Mouse (Mus musculus) lung, embryonic 14.5 days (tissue): ENCODE measurements around the gene Fam241b. TPM values are rescaled to one million over a fixed set of nuclear protein-coding genes. Genes with fewer than 3 reads are reported as not detected.

Experiments used
- ATAC-seq: fragments of 200-750 bp; cut with Nextera tagmentation; 2 replicates; pipeline ENCODE4 v1.8.0; 2017; ENCODE audit warnings: mild to moderate bottlenecking, moderate TSS enrichment, moderate library complexity; ENCODE audit not compliant: insufficient read depth
- DNase-seq: peaks from one replicate; pipeline ENCODE4 v3.0.0-alpha.2; 2015
- H3K27ac ChIP-seq: fragments of 300-500 bp; sonication (generic); 2 replicates; pipeline ENCODE4 v1.5.1; 2014; ENCODE audit warnings: low read depth, mild to moderate bottlenecking, moderate library complexity
- H3K27me3 ChIP-seq: fragments of 300-500 bp; sonication (generic); 2 replicates; pipeline ENCODE4 v1.6.1; 2014; ENCODE audit warnings: low read length, control low read depth; ENCODE audit not compliant: insufficient read depth
- H3K36me3 ChIP-seq: fragments of 300-500 bp; sonication (generic); 2 replicates; pipeline ENCODE4 v1.6.1; 2014; ENCODE audit warnings: control low read depth; ENCODE audit not compliant: insufficient read depth
- H3K4me1 ChIP-seq: fragments of 300-500 bp; sonication (generic); 2 replicates; pipeline ENCODE4 v1.6.1; 2014; ENCODE audit warnings: antibody characterized with exemption, control low read depth; ENCODE audit not compliant: insufficient read depth
- H3K4me2 ChIP-seq: fragments of 300-500 bp; sonication (generic); 2 replicates; pipeline ENCODE4 v1.6.1; 2014; ENCODE audit warnings: mild to moderate bottlenecking
- H3K4me3 ChIP-seq: fragments of 300-500 bp; sonication (generic); 2 replicates; pipeline ENCODE4 v1.5.1; 2014; ENCODE audit warnings: low read depth, low read length
- H3K9ac ChIP-seq: fragments of 300-500 bp; sonication (generic); 2 replicates; pipeline ENCODE4 v1.6.1; 2014
- H3K9me3 ChIP-seq: fragments of 300-500 bp; sonication (generic); 2 replicates; pipeline ENCODE4 v1.6.1; 2016; ENCODE audit warnings: low read depth, low read length, control low read depth
- CTCF ChIP-seq: IDR thresholded peaks from 2 replicates; pipeline ENCODE4 v1.5.1; 2016; ENCODE audit warnings: antibody characterized with exemption, low read depth
- WGBS: fragments of 180-500 bp; shearing (Covaris S2); extraction: QIAGEN DNeasy Blood & Tissue Kit; methylation state at CpG from one replicate; pipeline ENCODE4 v1.1.7; 2014; 5-methylcytosine and 5-hydroxymethylcytosine counted together
- polyA plus RNA-seq: library from polyadenylated mRNA; unstranded; fragments of >200 nt; fragmentation: Nextera tagmentation; extraction: Ambion mirVana; gene quantifications from 2 replicates; pipeline ENCODE4 v1.2.1, GENCODE M21; 2014

Fam241b gene
- polyA plus RNA-seq, 1 experiment from 2014 or later = 2.4 TPM

DNA sequence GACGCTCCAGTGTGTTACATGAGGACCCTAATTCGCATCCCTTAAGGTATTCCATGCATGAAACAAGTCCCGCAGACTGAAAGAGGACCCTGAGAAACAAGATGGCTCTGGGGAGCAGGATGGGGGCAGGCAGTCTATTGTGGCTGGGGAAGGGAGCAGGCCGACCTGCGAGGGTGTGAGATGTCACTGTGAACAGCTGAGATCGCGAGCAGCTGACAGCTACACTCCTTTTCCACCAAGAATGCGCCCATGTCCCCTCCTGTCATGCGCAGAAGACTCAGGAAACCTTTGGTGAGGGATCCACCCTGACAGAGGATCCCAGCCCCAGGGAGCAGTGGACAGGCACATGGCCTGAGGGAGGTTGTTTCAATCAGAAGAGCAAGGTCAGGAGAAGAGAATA lies 36.7 kb downstream of the Fam241b start:
- ATAC-seq = no peak
- TF ChIP-seq CTCF = no peak
- no peak overlapping the region for H3K4me3 ChIP-seq
- peaks cover 24% of the 10 kb centered on the region for H3K27me3 ChIP-seq
- H3K36me3 ChIP-seq = no peaks in the 10 kb centered on the region
- H3K4me2 ChIP-seq = no peak overlapping the region
- no peak for DNase-seq
- H3K27ac ChIP-seq = no peak overlapping the region
- WGBS = 49% methylated on average over 9 of the region's 9 CpGs
- H3K9ac ChIP-seq = no peak overlapping the region
- no peaks in the 10 kb centered on the region for H3K9me3 ChIP-seq
- peaks cover 2% of the 10 kb centered on the region; the same call in 1 of the 2 replicates for H3K4me1 ChIP-seq

DNA sequence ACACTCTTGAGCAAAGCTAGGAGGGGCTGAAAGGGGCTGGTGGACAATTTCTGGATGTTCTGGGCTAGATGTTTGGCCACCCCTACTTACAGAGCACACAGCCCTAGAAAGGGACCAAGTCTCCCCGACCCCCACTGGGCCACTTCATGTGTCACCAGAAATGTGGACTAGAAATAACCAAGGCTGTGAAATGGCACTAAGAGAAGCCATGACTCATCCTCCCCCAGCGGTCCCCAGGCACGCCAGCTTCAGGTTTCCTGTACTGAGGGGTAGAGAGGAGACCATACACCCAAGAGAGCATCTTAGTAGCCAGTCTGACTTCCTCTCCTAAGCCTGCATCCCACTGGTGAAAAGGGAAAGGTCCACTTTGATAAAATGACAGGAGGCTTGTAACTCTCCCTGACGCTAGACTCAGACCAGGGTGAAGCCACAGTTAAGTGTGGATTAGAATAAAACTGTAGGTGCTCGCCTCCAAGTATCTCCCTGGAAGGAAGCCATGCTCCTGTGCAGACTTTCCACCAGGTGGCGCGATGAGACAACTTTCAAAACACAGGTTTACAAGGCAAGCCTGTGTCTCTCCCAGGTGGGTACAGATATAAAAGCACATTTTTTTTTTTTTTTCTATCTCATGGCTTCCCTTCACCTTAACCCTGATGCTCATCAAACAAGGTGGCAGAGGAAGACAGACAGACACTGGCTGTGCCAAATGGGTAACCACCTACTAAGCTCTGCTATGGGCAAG lies 38.7 kb downstream of the Fam241b start:
- no peak overlapping the region for H3K9ac ChIP-seq
- WGBS = 26% methylated on average over 7 of the region's 7 CpGs
- peaks cover 7% of the 10 kb centered on the region for H3K27me3 ChIP-seq
- ATAC-seq (no peak), DNase-seq (peak; percentile 84)
- H3K4me2 ChIP-seq = no peak overlapping the region
- no peak overlapping the region for H3K4me3 ChIP-seq
- TF ChIP-seq CTCF = peak; percentile 82
- H3K4me1 ChIP-seq = no peaks in the 10 kb centered on the region
- H3K36me3 ChIP-seq = no peaks in the 10 kb centered on the region
- H3K27ac ChIP-seq = no peak overlapping the region
- no peaks in the 10 kb centered on the region for H3K9me3 ChIP-seq

DNA sequence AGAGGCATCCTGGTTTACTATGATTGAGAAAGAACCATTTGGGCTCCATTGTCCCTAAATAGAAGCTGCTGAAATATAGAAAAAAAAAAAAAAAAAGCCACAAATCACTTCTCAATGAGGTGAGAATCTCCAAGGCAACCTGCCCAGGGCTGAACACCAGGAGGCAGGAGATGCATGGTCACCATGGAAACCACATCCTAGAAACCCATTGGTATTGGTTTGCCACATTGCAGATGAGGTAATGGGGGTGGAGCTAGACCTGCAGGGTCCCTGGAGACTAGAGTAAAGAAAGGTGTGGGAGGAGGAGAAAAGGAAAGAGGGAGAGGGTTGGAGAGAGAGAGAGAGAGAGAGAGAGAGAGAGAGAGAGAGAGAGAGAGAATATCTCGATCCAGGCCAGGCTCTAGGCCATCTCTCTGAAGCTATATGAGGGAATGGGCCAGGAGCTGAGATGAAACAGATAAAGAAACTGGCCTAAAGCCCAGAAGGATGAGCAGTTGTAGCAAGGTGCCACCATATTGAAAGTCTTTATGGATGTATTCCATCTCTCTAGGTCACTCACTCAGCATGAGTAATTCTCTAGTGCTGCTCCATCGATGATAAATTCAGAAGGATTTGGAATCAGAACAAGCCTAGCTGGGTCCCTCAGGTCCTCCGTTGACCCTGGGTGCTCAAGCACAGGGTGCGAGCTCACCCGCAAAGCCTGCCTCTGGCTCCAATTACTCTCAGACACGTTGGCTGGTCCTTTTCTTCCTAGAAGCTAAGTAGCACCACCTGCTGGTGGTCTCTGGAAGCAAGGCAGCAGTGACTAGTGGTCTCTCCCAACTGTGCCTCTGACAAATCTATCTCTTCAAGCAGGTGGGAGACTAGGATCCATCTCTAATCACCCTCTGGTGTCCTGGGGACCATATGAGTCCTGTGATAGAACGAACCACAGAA lies 41.9 kb downstream of the Fam241b start:
- Histone ChIP-seq H3K4me1 (no peaks in the 10 kb centered on the region), H3K4me2 (no peak overlapping the region), H3K4me3 (no peak overlapping the region), H3K9ac (no peak overlapping the region), H3K27ac (no peak overlapping the region), H3K36me3 (no peaks in the 10 kb centered on the region), H3K9me3 (no peaks in the 10 kb centered on the region), H3K27me3 (no peaks in the 10 kb centered on the region)
- 9% methylated on average over 7 of the region's 7 CpGs for WGBS
- peak; percentile 64; the same call in 1 of the 2 replicates for ATAC-seq
- peak; percentile 94 for DNase-seq
- TF ChIP-seq CTCF = peak; percentile 92

DNA sequence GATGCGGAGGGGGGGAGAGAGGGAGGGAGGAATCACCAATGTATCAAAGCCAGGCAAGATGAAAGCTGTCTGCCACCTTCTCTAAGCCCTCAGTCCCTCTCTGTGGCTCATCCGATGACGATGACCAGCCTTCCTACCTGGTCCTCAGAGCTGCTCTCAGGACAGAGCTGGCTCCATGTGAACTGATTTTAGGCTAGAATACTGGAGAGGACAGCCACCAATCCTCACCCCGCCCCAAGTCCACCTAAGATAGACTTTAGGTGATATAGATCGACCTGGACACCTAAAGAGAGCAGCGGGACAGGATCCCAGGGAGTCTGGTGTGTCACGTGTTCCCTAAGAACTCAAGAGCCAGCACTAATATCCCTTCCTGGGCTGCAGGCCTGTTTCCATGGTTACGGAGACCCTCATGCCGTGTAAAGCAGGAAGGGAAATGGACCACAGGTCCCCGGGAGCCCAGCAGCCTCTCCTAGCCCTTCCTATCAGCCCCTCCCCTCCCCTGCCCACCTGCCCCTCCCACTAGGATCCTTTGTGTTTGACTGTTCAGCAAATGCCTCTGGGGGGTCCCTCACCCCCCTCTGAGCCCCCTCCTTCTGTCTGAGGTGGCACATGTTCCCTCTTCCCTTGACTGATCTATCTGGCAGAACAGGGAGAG lies 43.8 kb downstream of the Fam241b start:
- H3K4me3 ChIP-seq = no peak overlapping the region
- no peak for TF ChIP-seq CTCF
- no peaks in the 10 kb centered on the region for H3K36me3 ChIP-seq
- no peaks in the 10 kb centered on the region for H3K4me1 ChIP-seq
- ATAC-seq (0 out of 2 replicates have a peak, but pooled peaks have one; percentile 32), DNase-seq (peak; percentile 29)
- H3K4me2 ChIP-seq = no peak overlapping the region
- no peak overlapping the region for H3K27ac ChIP-seq
- no peak overlapping the region for H3K9ac ChIP-seq
- WGBS = 48% methylated on average over 10 of the region's 10 CpGs
- no peaks in the 10 kb centered on the region for H3K27me3 ChIP-seq
- no peaks in the 10 kb centered on the region for H3K9me3 ChIP-seq

DNA sequence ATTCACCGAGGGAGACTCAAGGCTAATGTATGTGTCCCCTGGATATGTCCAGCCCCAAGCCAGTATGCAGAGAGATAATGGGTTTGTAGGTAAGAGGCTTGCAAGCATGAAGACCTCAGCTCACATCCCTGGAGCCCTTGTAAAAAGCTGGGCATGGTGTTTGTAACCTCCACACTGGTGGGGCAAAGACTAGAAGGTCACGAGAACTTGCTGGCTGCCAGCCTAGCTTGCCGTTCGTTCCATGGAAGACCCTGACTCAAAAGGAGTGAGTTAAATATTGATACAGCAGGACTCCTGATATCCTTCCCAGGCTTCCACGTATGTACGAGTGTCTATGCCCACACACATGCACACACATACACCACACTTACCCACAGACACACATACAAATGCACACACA lies 49.3 kb downstream of the Fam241b start:
- WGBS = 70% methylated on average over 6 of the region's 6 CpGs
- Histone ChIP-seq H3K9me3 (no peaks in the 10 kb centered on the region), H3K4me3 (no peak overlapping the region), H3K27me3 (no peaks in the 10 kb centered on the region), H3K36me3 (no peaks in the 10 kb centered on the region), H3K4me2 (no peak overlapping the region), H3K9ac (no peak overlapping the region), H3K27ac (no peak overlapping the region), H3K4me1 (no peaks in the 10 kb centered on the region)
- no peak for TF ChIP-seq CTCF
- DNase-seq (no peak), ATAC-seq (no peak)

DNA sequence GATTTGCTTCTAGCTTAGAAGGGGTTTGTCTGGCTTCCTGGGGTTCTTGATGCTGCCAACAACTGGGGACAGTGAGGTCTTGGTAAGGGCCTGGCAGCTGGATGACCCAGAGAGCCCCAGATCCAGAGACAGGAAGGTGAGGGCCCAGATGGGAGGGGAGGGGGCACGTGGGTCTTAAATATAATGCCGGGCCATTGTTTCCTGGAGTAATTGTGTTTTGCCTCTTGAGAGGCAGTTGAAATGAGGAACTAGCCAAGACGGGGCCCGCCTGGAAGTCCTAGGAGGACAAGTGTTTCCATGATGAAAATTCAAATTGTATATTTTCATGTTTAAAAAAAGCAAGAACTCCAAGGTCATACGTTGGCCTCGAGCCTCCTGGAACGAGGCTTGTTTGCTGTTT lies 49.8 kb downstream of the Fam241b start:
- no peak overlapping the region for H3K27ac ChIP-seq
- no peak overlapping the region for H3K4me2 ChIP-seq
- no peaks in the 10 kb centered on the region for H3K4me1 ChIP-seq
- H3K4me3 ChIP-seq = no peak overlapping the region
- H3K36me3 ChIP-seq = no peaks in the 10 kb centered on the region
- ATAC-seq = no peak
- no peaks in the 10 kb centered on the region for H3K27me3 ChIP-seq
- no peak for DNase-seq
- WGBS = 57% methylated on average over 7 of the region's 7 CpGs
- no peaks in the 10 kb centered on the region for H3K9me3 ChIP-seq
- no peak overlapping the region for H3K9ac ChIP-seq
- TF ChIP-seq CTCF = no peak

DNA sequence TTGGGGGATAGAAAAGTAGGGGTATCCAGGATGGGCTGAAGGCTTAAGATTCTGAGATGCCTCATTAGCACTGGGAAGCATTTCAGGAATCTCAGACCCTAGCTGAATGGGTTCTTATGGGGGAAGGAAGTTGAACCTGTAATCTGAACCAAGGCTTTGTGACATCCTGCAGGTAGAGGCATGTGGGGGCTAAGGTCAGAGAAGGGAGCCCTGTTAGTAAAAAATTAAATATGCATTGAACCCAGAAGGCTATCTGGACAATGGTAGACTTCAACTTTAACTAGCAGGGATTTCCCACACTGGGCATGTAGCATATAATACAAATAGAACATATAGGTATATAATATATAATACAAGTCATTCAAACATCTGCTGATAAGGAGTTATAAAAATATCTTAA lies 54.2 kb downstream of the Fam241b start:
- no peak overlapping the region for H3K4me3 ChIP-seq
- no peaks in the 10 kb centered on the region for H3K36me3 ChIP-seq
- H3K4me2 ChIP-seq = no peak overlapping the region
- no peak overlapping the region for H3K27ac ChIP-seq
- no peaks in the 10 kb centered on the region for H3K4me1 ChIP-seq
- DNase-seq (no peak), ATAC-seq (no peak)
- no peaks in the 10 kb centered on the region for H3K27me3 ChIP-seq
- H3K9me3 ChIP-seq = no peaks in the 10 kb centered on the region
- no peak for TF ChIP-seq CTCF
- H3K9ac ChIP-seq = no peak overlapping the region
